Mouse (Mus musculus): Measurements from ENCODE around the gene Mbnl2. TPM values are rescaled to one million over a fixed set of nuclear protein-coding genes. Genes with fewer than 3 reads are reported as not detected.

Gene Mbnl2
- total and polyA plus RNA-seq, 3 experiments = 5.6 to 8.6 TPM; not detected in 1

DNA sequence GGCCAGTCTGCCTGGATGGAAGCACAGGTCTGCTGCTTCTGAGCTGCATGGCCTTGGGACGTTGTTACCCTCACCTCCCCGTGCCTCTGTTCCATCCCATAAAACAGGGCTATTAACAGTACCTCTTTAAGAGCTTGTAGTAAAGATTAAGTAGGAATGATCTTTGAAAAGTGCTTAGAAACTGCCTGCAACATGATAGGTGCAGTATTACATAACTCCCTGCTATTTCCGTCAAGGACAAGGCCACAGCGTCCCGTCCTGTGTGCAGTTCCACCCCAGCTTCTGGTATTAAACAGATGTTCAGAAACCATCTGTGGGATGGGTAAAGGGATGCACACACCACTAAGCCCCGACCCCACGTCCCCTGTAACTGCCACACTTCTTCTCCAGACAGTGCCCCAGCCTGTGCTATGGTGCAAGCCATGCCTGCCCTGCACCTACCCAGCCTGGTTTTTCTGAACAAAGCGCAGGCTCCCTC, 93.5 kb downstream of the Mbnl2 start:
- Histone ChIP-seq H3K36me3 (ENCODE audit: control insufficient read depth in 1 of 2, insufficient read depth in 2 of 2, low read length in 2 of 2) (no peaks in the 10 kb centered on the region), H3K27ac (ENCODE audit: control insufficient read depth, low read depth, low read length) (no peak overlapping the region), H3K4me1 (ENCODE audit: control insufficient read depth in 1 of 2, insufficient read depth in 2 of 2, low read length in 2 of 2) (no peaks in the 10 kb centered on the region)

DNA sequence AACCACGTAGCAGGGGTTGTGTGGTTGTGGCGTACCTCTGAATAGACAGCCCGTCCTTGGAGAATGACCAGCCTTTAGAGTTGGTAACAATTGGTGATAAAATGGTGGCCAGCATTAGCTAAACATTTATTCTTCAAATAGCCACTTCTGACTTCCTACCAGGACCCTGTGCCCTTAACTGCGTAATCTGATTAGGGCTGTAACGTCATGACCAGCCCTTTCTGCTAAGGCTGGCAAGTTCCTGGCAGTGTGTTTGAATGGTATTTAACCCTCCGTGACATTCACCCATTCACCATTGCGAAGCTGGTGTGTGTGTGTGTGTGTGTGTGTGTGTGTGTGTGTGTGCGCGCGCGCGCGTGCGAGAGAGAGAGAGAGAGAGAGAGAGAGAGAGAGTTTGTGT, 94.6 kb downstream of the Mbnl2 start:
- Histone ChIP-seq H3K27me3 (ENCODE audit: control insufficient read depth in 1 of 2, insufficient read depth in 2 of 2, low read length in 2 of 2) (no peaks in the 10 kb centered on the region), H3K9me3 (replicated peaks; ENCODE audit: insufficient read depth, low read length) (no peaks in the 10 kb centered on the region), H3K36me3 (ENCODE audit: control insufficient read depth in 1 of 2, insufficient read depth in 2 of 2, low read length in 2 of 2) (no peaks in the 10 kb centered on the region), H3K27ac (ENCODE audit: control insufficient read depth, low read depth, low read length) (no peak overlapping the region), H3K4me1 (ENCODE audit: control insufficient read depth in 1 of 2, insufficient read depth in 2 of 2, low read length in 2 of 2) (no peaks in the 10 kb centered on the region), H3K9ac (ENCODE audit: control insufficient read depth, low read depth, low read length, poor library complexity, severe bottlenecking) (no peak overlapping the region), H3K79me2 (ENCODE audit: control insufficient read depth, insufficient read depth, low read length, poor library complexity) (no peaks in the 10 kb centered on the region), H3K4me3 (ENCODE audit: control insufficient read depth in 1 of 2, insufficient read depth in 1 of 2, low read depth in 2 of 2, low read length in 2 of 2) (no peak overlapping the region)
- TF ChIP-seq POLR2AphosphoS5 (IDR thresholded peaks at IDR 0.05; ENCODE audit: borderline replicate concordance, low read depth, low read length) (no peak), NRF1 (IDR thresholded peaks at IDR 0.05; ENCODE audit: insufficient read depth, low read depth, low read length, poor library complexity, severe bottlenecking) (no peak), CTCF (IDR thresholded peaks at IDR 0.05 in 2 of 3, conservative IDR thresholded peaks at IDR 0.05 in 1 of 3; ENCODE audit: control insufficient read depth in 1 of 3, insufficient read depth in 1 of 3, low read depth in 2 of 3, low read length in 3 of 3, poor library complexity in 1 of 3, severe bottlenecking in 1 of 3) (no peak), ETS1 (IDR thresholded peaks at IDR 0.05; ENCODE audit: low read depth, low read length) (no peak), UBTF (IDR thresholded peaks at IDR 0.05; ENCODE audit: borderline replicate concordance, insufficient read depth, low read depth, low read length) (no peak), USF1 (IDR thresholded peaks at IDR 0.05; ENCODE audit: low read depth, low read length) (no peak), SMC3 (IDR thresholded peaks at IDR 0.05; ENCODE audit: low read depth, low read length) (no peak), E2F4 (IDR thresholded peaks at IDR 0.05; ENCODE audit: borderline replicate concordance, low read depth, low read length) (no peak), HCFC1 (IDR thresholded peaks at IDR 0.05; ENCODE audit: low read depth, low read length) (no peak), EP300 (IDR thresholded peaks at IDR 0.05; ENCODE audit: low read depth in 1 of 2, low read length in 2 of 2) (no peak), NELFE (IDR thresholded peaks at IDR 0.05; ENCODE audit: low read depth, low read length) (no peak), ELF1 (IDR thresholded peaks at IDR 0.05; ENCODE audit: low read depth, low read length) (no peak)
- DNase-seq (ENCODE audit: low read depth, low spot score) = no peak

More for the DNA sequence above, 93.5 kb downstream of the Mbnl2 start:
- Histone ChIP-seq H3K79me2 (ENCODE audit: control insufficient read depth, insufficient read depth, low read length, poor library complexity) (no peaks in the 10 kb centered on the region), H3K4me3 (ENCODE audit: control insufficient read depth in 1 of 2, insufficient read depth in 1 of 2, low read depth in 2 of 2, low read length in 2 of 2) (no peak overlapping the region), H3K9ac (ENCODE audit: control insufficient read depth, low read depth, low read length, poor library complexity, severe bottlenecking) (no peak overlapping the region), H3K27me3 (ENCODE audit: control insufficient read depth in 1 of 2, insufficient read depth in 2 of 2, low read length in 2 of 2) (no peaks in the 10 kb centered on the region), H3K9me3 (replicated peaks; ENCODE audit: insufficient read depth, low read length) (no peaks in the 10 kb centered on the region)
- DNase-seq (ENCODE audit: low read depth, low spot score) = no peak
- TF ChIP-seq CHD1 (IDR thresholded peaks at IDR 0.05; ENCODE audit: low read depth, low read length) = no peak

DNA sequence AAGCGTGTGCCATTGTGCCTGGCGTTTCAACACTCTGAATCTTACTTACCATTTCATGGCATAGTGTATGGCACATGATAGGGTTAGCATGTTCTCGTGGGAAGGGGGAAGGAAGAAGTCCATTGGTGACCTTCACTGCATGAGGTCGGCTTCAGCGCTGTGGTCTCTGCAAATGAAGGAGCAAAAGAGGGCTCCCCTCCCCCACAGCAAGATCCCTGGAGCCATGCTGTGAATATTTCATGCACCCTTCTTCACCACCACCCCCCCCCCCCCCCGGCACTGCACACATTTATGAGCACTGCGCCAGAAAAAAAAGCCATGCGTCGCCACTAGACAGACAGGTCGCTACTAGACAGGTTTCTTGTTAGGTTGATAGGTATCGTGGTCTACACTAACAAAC, 95.2 kb downstream of the Mbnl2 start:
- H3K4me3 ChIP-seq (ENCODE audit: control insufficient read depth in 1 of 2, insufficient read depth in 1 of 2, low read depth in 2 of 2, low read length in 2 of 2) = no peak overlapping the region
- no peak overlapping the region for H3K27ac ChIP-seq (ENCODE audit: control insufficient read depth, low read depth, low read length)
- H3K9me3 ChIP-seq (replicated peaks; ENCODE audit: insufficient read depth, low read length) = no peaks in the 10 kb centered on the region
- no peaks in the 10 kb centered on the region for H3K36me3 ChIP-seq (ENCODE audit: control insufficient read depth in 1 of 2, insufficient read depth in 2 of 2, low read length in 2 of 2)
- no peaks in the 10 kb centered on the region for H3K27me3 ChIP-seq (ENCODE audit: control insufficient read depth in 1 of 2, insufficient read depth in 2 of 2, low read length in 2 of 2)
- no peak overlapping the region for H3K9ac ChIP-seq (ENCODE audit: control insufficient read depth, low read depth, low read length, poor library complexity, severe bottlenecking)
- no peak for TF ChIP-seq MAZ (IDR thresholded peaks at IDR 0.05; ENCODE audit: low read depth, low read length)
- no peak for TF ChIP-seq TAL1 (IDR thresholded peaks at IDR 0.05; ENCODE audit: low read length)
- TF ChIP-seq CHD1 (IDR thresholded peaks at IDR 0.05; ENCODE audit: low read depth, low read length) = no peak
- TF ChIP-seq MAFK (IDR thresholded peaks at IDR 0.05; ENCODE audit: borderline replicate concordance, low read depth, low read length) = no peak
- TF ChIP-seq MYB (IDR thresholded peaks at IDR 0.05; ENCODE audit: low read depth, low read length) = no peak
- TF ChIP-seq ZMIZ1 (IDR thresholded peaks at IDR 0.05; ENCODE audit: low read depth, low read length) = no peak
- no peak for TF ChIP-seq KAT2A (conservative IDR thresholded peaks at IDR 0.05; ENCODE audit: low read depth, low read length)
- TF ChIP-seq RAD21 (IDR thresholded peaks at IDR 0.05; ENCODE audit: low read depth, low read length) = no peak
- no peak for TF ChIP-seq CHD2 (IDR thresholded peaks at IDR 0.05; ENCODE audit: low read length)
- TF ChIP-seq GATA1 (IDR thresholded peaks at IDR 0.05; ENCODE audit: low read depth, low read length) = no peak
- TF ChIP-seq USF1 (IDR thresholded peaks at IDR 0.05; ENCODE audit: low read depth, low read length) = no peak
- TF ChIP-seq GABPA (IDR thresholded peaks at IDR 0.05; ENCODE audit: low read depth, low read length) = no peak
- TF ChIP-seq POLR2A (IDR thresholded peaks at IDR 0.05; ENCODE audit: control insufficient read depth in 1 of 2, insufficient read depth in 1 of 2, low read depth in 1 of 2, low read length in 2 of 2, poor library complexity in 1 of 2) = no peak
- TF ChIP-seq ZNF384 (IDR thresholded peaks at IDR 0.05; ENCODE audit: low read depth, low read length) = no peak
- no peak for TF ChIP-seq NELFE (IDR thresholded peaks at IDR 0.05; ENCODE audit: low read depth, low read length)
- no peak for DNase-seq (ENCODE audit: low read depth, low spot score)
- H3K4me1 ChIP-seq (ENCODE audit: control insufficient read depth in 1 of 2, insufficient read depth in 2 of 2, low read length in 2 of 2) = no peaks in the 10 kb centered on the region
- no peaks in the 10 kb centered on the region for H3K79me2 ChIP-seq (ENCODE audit: control insufficient read depth, insufficient read depth, low read length, poor library complexity)

All from MEL (cell line).